Mouse (Mus musculus) neural tube, embryonic 15.5 days (tissue): ENCODE measurements around the gene Chpf. TPM values are rescaled to one million over a fixed set of nuclear protein-coding genes. Genes with fewer than 3 reads are reported as not detected.
A peak's percentile ranks its signal among the peaks of the same experiment; 100 is the strongest.

ENCODE experiments used
- ATAC-seq: fragments of 200-750 bp; cut with Nextera tagmentation; 2 replicates; pipeline ENCODE4 v1.8.0; 2017; ENCODE audit warnings: mild to moderate bottlenecking, moderate TSS enrichment, moderate library complexity; ENCODE audit not compliant: low FRiP score
- H3K27ac ChIP-seq: fragments of 300-500 bp; sonication (generic); replicated peaks from 2 replicates; pipeline ENCODE4 v1.5.1; 2015; ENCODE audit warnings: mild to moderate bottlenecking, inconsistent platforms
- H3K27me3 ChIP-seq: fragments of 300-500 bp; sonication (generic); replicated peaks from 2 replicates; pipeline ENCODE4 v1.6.1; 2015; ENCODE audit warnings: inconsistent platforms
- H3K36me3 ChIP-seq: fragments of 300-500 bp; sonication (generic); 2 replicates; pipeline ENCODE4 v1.6.1; 2015; ENCODE audit warnings: inconsistent platforms
- H3K4me1 ChIP-seq: fragments of 300-500 bp; sonication (generic); 2 replicates; pipeline ENCODE4 v1.6.1; 2015; ENCODE audit warnings: inconsistent platforms
- H3K4me2 ChIP-seq: fragments of 300-500 bp; sonication (generic); 2 replicates; pipeline ENCODE4 v1.6.1; 2015; ENCODE audit warnings: inconsistent platforms, mild to moderate bottlenecking, moderate library complexity
- H3K4me3 ChIP-seq: fragments of 300-500 bp; sonication (generic); replicated peaks from 2 replicates; pipeline ENCODE4 v1.5.1; 2015; ENCODE audit warnings: mild to moderate bottlenecking, inconsistent platforms
- H3K9ac ChIP-seq: fragments of 300-500 bp; sonication (generic); replicated peaks from 2 replicates; pipeline ENCODE4 v1.6.1; 2015; ENCODE audit warnings: mild to moderate bottlenecking, inconsistent platforms
- H3K9me3 ChIP-seq: fragments of 300-500 bp; sonication (generic); replicated peaks from 2 replicates; pipeline ENCODE4 v1.6.1; 2016; ENCODE audit warnings: inconsistent platforms
- WGBS: fragments of 180-500 bp; shearing (Covaris S2); methylation state at CpG from one replicate; pipeline ENCODE4 v1.1.7; 2015; ENCODE audit warnings: mixed read lengths; 5-methylcytosine and 5-hydroxymethylcytosine counted together
- polyA plus RNA-seq: library from polyadenylated mRNA; unstranded; fragments of >200 nt; fragmentation: Nextera tagmentation; extraction: Ambion mirVana; gene quantifications from 2 replicates; pipeline ENCODE4 v1.2.1, GENCODE M21; 2015

Gene Chpf
- polyA plus RNA-seq, 1 experiment from 2014 or later, result 51.7 TPM

GRCm38 (mm10) chr1:75476441-75476840 lies 2.7 kb downstream of the Chpf start:
- no peak overlapping the region for H3K27ac ChIP-seq
- 96% methylated on average over 11 of the region's 11 CpGs for WGBS
- H3K9me3 ChIP-seq, result no peaks in the 10 kb centered on the region
- no peak overlapping the region for H3K4me2 ChIP-seq
- H3K27me3 ChIP-seq, result no peaks in the 10 kb centered on the region; the same call in 1 of the 2 replicates
- no peak overlapping the region for H3K9ac ChIP-seq
- H3K4me1 ChIP-seq, result peaks cover 53% of the 10 kb centered on the region
- no peak for ATAC-seq
- peaks cover 47% of the 10 kb centered on the region for H3K36me3 ChIP-seq
- H3K4me3 ChIP-seq, result no peak overlapping the region

DNA sequence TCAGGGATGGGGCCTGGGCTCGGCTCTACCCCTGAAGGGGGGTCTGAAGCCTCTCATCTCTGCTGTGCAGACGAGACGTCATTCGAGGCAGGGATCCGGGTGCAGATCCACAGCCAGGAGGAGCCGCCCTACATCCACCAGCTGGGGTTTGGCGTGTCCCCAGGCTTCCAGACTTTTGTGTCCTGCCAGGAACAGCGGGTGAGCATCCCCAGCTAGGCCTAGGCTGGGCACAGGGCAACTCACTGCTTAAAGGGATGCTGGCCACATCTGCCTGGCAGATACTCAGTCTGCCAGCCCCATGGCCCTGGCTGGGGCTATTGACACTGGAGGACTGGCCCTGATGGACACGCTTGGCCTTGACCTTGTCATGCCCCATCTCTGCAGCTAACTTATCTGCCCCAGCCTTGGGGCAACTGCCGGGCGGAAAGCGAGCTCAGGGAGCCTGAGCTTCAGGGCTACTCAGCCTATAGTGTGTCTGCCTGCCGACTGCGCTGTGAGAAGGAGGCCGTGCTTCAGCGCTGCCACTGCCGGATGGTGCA lies 9.8 kb downstream of the Chpf start:
- Histone ChIP-seq H3K4me2 (no peak overlapping the region), H3K4me1 (peaks cover 20% of the 10 kb centered on the region), H3K36me3 (peaks cover 22% of the 10 kb centered on the region), H3K9me3 (no peaks in the 10 kb centered on the region), H3K27me3 (peaks cover 12% of the 10 kb centered on the region; the same call in 1 of the 2 replicates), H3K9ac (no peak overlapping the region), H3K4me3 (no peak overlapping the region), H3K27ac (no peak overlapping the region)
- WGBS, result 76% methylated on average over 17 of the region's 17 CpGs
- no peak for ATAC-seq

DNA sequence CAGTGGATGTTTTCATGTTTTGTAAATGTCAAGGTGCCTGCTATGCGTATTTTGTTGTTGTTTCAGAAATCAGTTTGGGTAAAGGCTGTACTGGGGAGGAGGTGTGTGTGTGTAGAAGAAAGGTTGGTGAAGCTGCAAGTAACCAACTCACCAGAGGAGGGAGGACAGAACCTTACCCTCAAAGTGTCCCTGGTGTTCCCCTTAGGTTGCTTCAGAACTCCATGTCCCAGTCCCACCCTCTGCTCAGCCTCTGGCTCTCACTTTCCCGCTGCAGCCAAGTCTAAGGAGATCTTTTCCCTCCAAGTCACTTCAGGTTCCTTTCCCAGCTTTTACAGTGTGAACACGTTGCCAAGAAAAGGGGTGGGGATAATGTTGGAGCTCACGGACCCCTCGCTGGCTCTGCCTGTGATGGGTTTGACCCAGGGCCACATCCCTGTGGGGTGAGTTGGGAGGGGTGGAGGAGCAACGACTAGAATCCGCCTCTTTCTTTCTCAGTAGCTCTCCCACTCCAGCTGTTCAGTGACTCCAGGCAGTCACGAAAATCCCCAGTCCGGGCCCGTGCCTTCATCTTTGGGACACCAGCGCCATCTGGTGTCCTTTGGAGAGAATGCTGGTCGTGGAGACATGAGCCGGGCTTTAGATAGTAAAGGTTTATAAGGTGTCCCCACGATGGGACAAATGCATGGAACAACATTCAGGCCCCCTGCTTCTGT lies 11.7 kb downstream of the Chpf start:
- Histone ChIP-seq H3K27ac (peak overlapping the region; percentile 46), H3K4me1 (peaks cover 12% of the 10 kb centered on the region), H3K27me3 (peaks cover 16% of the 10 kb centered on the region; the same call in 1 of the 2 replicates), H3K4me2 (peak overlapping the region; percentile 31), H3K36me3 (peaks cover 3% of the 10 kb centered on the region), H3K9me3 (no peaks in the 10 kb centered on the region), H3K9ac (no peak overlapping the region), H3K4me3 (no peak overlapping the region)
- 8% methylated on average over 14 of the region's 14 CpGs for WGBS
- ATAC-seq, result peak; percentile 79

DNA sequence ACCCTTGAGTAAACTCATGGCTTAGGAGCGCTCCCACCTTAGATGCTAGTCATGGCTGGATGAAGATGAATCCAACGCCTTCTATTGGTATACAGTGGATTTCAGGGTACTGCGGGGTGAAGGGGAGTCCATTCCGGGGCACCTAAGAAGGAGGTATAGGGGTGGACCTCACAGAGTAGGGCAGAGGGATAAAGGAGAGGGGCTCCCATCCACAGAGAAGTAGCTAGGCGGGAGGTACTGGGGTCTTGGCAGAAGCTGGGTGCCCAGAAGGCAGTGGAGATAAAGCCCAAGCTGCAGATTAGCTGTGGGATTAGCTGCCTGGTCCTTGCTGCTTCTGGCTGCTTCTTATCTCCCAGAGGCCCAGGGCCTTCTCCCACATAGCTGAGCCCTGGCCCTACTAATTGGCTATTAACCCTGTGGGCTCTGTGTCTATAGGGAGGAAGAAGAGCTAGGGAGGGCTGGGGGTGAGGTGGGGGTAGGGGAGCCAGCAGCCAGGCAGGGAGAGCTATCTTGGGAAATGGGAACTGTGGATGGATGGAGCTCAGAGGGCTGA lies 15.4 kb downstream of the Chpf start:
- Histone ChIP-seq H3K4me1 (peaks cover 21% of the 10 kb centered on the region), H3K4me3 (no peak overlapping the region), H3K4me2 (no peak overlapping the region), H3K27me3 (peaks cover 13% of the 10 kb centered on the region; the same call in 1 of the 2 replicates), H3K36me3 (no peaks in the 10 kb centered on the region), H3K27ac (no peak overlapping the region), H3K9ac (no peak overlapping the region), H3K9me3 (no peaks in the 10 kb centered on the region)
- WGBS, result 85% methylated on average over 5 of the region's 5 CpGs
- ATAC-seq, result no peak

- Histone ChIP-seq H3K9ac (no peak overlapping the region), H3K36me3 (no peaks in the 10 kb centered on the region), H3K4me3 (no peak overlapping the region), H3K4me2 (no peak overlapping the region), H3K27me3 (peaks cover 9% of the 10 kb centered on the region; the same call in 1 of the 2 replicates), H3K27ac (no peak overlapping the region), H3K4me1 (peaks cover 30% of the 10 kb centered on the region), H3K9me3 (no peaks in the 10 kb centered on the region)
- ATAC-seq, result no peak
- WGBS, result 15% methylated on average over 1 of the region's 1 CpGs
Observed at GRCm38 (mm10) chr1:75462636-75463035, 16.5 kb downstream of the Chpf start.

DNA sequence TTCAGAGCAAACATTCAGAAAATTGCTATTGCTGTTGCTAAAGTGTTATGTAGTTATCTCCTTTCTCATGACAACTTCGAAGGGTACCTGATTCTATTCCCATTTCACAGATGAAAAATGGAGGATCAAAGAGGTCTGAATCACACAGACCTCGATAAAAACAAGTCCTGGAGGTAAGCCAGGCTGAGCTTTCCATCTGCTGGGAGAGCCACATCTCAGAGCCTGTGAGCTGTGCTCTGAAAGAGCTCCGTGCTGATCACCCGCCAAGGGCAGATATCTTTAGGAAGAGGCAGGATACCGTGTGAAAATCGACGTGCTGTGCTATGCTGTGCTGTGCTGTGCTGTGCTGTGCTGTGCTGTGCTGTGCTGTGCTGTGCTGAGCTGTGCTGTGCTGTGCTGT lies 18.8 kb downstream of the Chpf start:
- no peak for ATAC-seq
- H3K4me1 ChIP-seq, result peaks cover 44% of the 10 kb centered on the region

DNA sequence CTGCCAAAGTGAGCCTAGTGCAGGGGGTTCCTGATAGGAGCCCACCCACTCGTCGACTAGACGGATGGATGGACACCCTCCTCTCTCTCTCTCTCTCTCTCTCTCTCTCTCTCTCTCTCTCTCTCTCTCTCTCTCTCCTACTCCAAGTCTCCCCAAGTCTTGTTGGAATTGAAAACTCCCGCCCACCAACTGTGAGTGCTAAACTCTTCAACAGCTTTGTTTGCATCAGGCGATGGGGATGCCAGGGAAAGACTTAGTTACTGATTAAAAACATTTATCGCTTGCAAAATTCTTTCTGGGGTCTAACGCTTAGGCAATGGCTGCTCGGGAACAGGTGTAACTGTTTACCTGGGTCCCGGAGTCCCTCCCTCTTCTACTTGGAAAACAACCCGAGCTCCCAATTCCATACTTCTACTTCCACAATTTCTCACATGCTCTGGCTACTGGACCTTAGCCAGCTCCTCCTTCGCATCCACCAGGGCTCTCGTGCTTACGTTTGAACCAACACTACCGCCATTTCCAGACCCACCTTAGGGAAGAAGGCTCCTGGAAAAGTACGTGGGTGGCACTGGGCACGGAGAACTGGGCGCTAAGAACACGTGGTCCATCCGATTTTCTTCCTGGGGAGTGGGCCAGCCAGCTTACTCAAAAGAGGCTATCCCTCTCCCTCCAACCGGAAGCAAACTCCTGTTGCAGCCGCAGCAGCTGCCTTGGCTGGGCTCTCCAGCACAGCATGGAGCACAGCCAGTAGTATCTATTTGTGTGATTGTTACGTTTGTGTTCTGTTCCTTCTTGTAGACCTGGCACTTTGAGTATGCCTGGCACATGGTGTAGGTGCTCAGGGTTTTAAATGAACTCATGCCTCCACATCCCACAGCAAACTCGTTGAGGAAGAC lies 20.1 kb downstream of the Chpf start:
- no peaks in the 10 kb centered on the region for H3K36me3 ChIP-seq
- no peak overlapping the region; the same call in 1 of the 2 replicates for H3K9ac ChIP-seq
- peak overlapping the region; percentile 24 for H3K4me3 ChIP-seq
- H3K4me2 ChIP-seq, result peak overlapping the region; percentile 56
- 0 out of 2 replicates have a peak, but pooled peaks cover 9% of the 10 kb centered on the region for H3K27me3 ChIP-seq
- H3K27ac ChIP-seq, result peak overlapping the region; percentile 75
- H3K4me1 ChIP-seq, result peaks cover 51% of the 10 kb centered on the region
- 16% methylated on average over 23 of the region's 23 CpGs for WGBS
- no peaks in the 10 kb centered on the region for H3K9me3 ChIP-seq
- ATAC-seq, result no peak

More for the DNA sequence above, 18.8 kb downstream of the Chpf start:
- H3K9ac ChIP-seq, result no peak overlapping the region
- WGBS, result 70% methylated on average over 7 of the region's 7 CpGs
- no peak overlapping the region for H3K27ac ChIP-seq
- H3K4me2 ChIP-seq, result no peak overlapping the region
- no peaks in the 10 kb centered on the region for H3K36me3 ChIP-seq
- H3K27me3 ChIP-seq, result 0 out of 2 replicates have a peak, but pooled peaks cover 9% of the 10 kb centered on the region
- H3K4me3 ChIP-seq, result no peak overlapping the region
- no peaks in the 10 kb centered on the region for H3K9me3 ChIP-seq

DNA sequence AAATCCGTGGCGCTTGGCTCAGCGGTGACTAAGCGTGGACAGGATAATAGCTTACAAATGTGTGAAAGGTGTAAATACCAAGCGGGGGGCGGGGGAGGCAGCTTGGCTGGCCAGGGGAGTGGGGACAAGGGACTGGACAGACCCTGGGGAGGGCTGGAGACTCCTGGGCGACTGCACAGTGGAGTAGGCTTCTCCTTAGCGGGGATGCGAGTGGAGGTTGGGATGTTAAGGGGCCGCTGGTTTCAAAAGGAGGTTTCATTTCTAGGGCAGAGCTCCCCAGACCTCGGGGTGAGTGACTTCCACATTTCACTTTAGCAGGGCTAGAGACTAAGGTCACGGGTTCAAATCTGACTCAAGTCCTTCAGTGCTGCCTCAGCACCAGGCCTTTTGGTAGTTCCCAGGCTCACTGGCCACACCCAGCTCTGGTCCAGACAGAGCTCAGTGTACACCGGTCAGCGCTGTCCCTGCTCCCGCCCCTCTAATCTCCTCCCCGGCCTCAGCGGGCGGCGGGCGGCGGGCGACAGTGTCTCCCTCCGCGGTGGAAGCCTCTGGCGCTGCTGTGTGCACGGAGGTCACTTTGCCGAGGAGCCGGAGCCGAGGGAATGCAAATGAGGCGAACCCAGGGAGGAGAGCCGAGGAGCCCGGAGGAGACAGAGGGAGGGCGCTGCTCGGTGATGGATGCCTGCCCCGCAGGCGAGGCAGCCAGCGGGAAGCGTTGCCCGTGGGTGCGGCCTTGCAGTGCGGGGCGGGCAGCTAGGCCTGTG lies 20.9 kb downstream of the Chpf start:
- no peaks in the 10 kb centered on the region for H3K36me3 ChIP-seq
- 0 out of 2 replicates have a peak, but pooled peaks cover 4% of the 10 kb centered on the region for H3K27me3 ChIP-seq
- peak overlapping the region; percentile 24 for H3K4me3 ChIP-seq
- peak overlapping the region; percentile 56 for H3K4me2 ChIP-seq
- peak; percentile 39; the same call in 1 of the 2 replicates for ATAC-seq
- H3K4me1 ChIP-seq, result peaks cover 51% of the 10 kb centered on the region
- no peaks in the 10 kb centered on the region for H3K9me3 ChIP-seq
- WGBS, result 2% methylated on average over 42 of the region's 42 CpGs
- H3K27ac ChIP-seq, result peak overlapping the region; percentile 75
- H3K9ac ChIP-seq, result no peak overlapping the region; the same call in 1 of the 2 replicates

- Histone ChIP-seq H3K36me3 (no peaks in the 10 kb centered on the region), H3K27ac (peak overlapping the region; percentile 75; the same call in 1 of the 2 replicates), H3K9ac (no peak overlapping the region), H3K4me1 (peaks cover 57% of the 10 kb centered on the region), H3K9me3 (no peaks in the 10 kb centered on the region), H3K4me2 (peak overlapping the region; percentile 56), H3K4me3 (no peak overlapping the region), H3K27me3 (0 out of 2 replicates have a peak, but pooled peaks cover 4% of the 10 kb centered on the region)
- WGBS, result under 1% methylated on average over 8 of the region's 10 CpGs
- ATAC-seq, result no peak
Observed at GRCm38 (mm10) chr1:75457710-75458024, 21.4 kb downstream of the Chpf start.

DNA sequence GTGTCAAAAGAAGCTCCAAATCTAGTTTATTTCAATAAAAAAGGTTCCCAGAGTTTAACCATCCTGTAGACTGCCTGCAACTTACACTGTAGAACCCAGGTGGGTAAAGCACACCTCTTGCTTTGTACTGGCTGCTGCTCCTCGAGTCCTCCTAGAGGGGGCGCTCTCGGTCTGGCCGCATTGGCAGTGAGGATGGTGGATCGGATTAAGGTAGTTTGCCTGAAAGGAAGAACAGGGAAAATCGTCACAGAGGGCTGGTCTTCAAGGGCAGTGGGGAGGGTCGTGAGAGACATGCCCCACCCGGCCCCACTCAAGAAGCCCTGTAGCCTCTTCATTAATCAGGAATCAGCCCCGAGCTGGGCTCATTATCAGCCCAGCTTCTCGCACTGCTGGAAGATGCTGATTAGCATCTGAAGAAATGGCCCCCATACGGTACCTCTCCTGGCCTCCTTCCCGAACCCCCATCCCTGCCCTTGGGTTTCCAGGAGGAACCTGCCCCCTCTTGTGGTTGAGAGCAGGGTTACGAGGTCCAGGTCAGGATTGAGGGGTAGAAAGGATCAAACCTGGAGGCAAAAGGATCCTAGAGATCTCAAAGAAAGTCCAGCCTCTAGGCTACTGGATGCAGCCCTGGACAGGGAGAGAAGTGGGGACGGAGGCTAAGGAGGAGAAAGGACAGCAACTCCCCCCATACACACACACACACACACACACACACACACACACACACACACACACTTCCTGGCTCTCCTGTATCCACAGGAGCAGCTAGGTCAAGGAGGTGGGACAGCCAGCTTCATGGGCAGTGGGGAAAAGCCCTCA lies 22.2 kb downstream of the Chpf start:
- Histone ChIP-seq H3K9me3 (no peaks in the 10 kb centered on the region), H3K9ac (no peak overlapping the region), H3K27ac (0 out of 2 replicates have a peak overlapping the region, but pooled peaks have one; percentile 2), H3K27me3 (0 out of 2 replicates have a peak, but pooled peaks cover 4% of the 10 kb centered on the region), H3K4me1 (peaks cover 63% of the 10 kb centered on the region), H3K36me3 (no peaks in the 10 kb centered on the region), H3K4me2 (no peak overlapping the region), H3K4me3 (no peak overlapping the region)
- WGBS, result 8% methylated on average over 14 of the region's 14 CpGs
- ATAC-seq, result no peak
